Mouse (Mus musculus): ENCODE results near the gene Map4k3. TPM values are rescaled to one million over a fixed set of nuclear protein-coding genes. Genes with fewer than 3 reads are reported as not detected.

Map4k3 gene
- polyA plus RNA-seq, 1 experiment from 2014 or later = 33.3 TPM

GRCm38 (mm10) chr17:80620786-80621423, 107.4 kb downstream of the Map4k3 start:
- WGBS = 54% methylated on average over 5 of the region's 5 CpGs
- H3K4me3 ChIP-seq (ENCODE audit: low read depth, low read length) = no peak overlapping the region
- ATAC-seq (replicated peaks; ENCODE audit: low FRiP score, low TSS enrichment, low read depth) (0 out of 2 replicates have a peak, but pooled peaks have one; percentile 47), DNase-seq (ENCODE audit: low spot score) (peak; percentile 74)
- H3K4me2 ChIP-seq (ENCODE audit: low read length) = no peak overlapping the region
- no peaks in the 10 kb centered on the region for H3K9me3 ChIP-seq (ENCODE audit: control insufficient read depth, low read length)
- H3K36me3 ChIP-seq (ENCODE audit: control insufficient read depth, insufficient read depth, low read length) = peaks cover 27% of the 10 kb centered on the region
- H3K27me3 ChIP-seq (replicated peaks; ENCODE audit: control insufficient read depth, insufficient read depth, low read length) = no peaks in the 10 kb centered on the region
- H3K9ac ChIP-seq (ENCODE audit: low read length) = no peak overlapping the region
- no peaks in the 10 kb centered on the region for H3K4me1 ChIP-seq (replicated peaks; ENCODE audit: control insufficient read depth, insufficient read depth, low read length)
- no peak overlapping the region for H3K27ac ChIP-seq (ENCODE audit: low read depth)

GRCm38 (mm10) chr17:80619556-80619955, 108.7 kb downstream of the Map4k3 start:
- Histone ChIP-seq H3K9ac (ENCODE audit: low read length) (no peak overlapping the region), H3K9me3 (ENCODE audit: control insufficient read depth, low read length) (no peaks in the 10 kb centered on the region), H3K4me2 (ENCODE audit: low read length) (no peak overlapping the region), H3K27me3 (replicated peaks; ENCODE audit: control insufficient read depth, insufficient read depth, low read length) (no peaks in the 10 kb centered on the region), H3K4me3 (ENCODE audit: low read depth, low read length) (no peak overlapping the region), H3K4me1 (replicated peaks; ENCODE audit: control insufficient read depth, insufficient read depth, low read length) (no peaks in the 10 kb centered on the region), H3K36me3 (ENCODE audit: control insufficient read depth, insufficient read depth, low read length) (peaks cover 40% of the 10 kb centered on the region), H3K27ac (ENCODE audit: low read depth) (no peak overlapping the region)
- ATAC-seq (replicated peaks; ENCODE audit: low FRiP score, low TSS enrichment, low read depth) (no peak), DNase-seq (ENCODE audit: low spot score) (no peak)
- WGBS = 91% methylated on average over 13 of the region's 13 CpGs

DNA sequence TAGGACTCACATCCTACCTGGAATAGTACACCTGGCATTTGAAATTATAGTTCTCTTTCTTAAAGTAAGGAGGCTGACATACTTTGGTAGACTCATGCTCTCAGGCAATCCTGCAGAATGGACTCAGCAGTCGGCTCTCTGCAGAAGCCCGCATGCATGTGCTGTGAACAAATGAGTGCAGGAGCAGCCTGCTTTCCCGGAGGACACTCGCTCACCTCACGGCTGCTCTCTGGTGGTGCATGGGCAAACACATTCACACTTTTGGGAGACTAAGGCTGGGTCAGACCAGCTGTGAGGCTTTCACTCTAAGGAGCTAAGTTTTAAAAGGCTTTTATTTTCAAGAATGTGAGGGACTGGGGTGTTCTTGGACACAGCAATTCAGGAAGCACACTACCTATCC, 109.4 kb downstream of the Map4k3 start:
- ATAC-seq (replicated peaks; ENCODE audit: low FRiP score, low TSS enrichment, low read depth) = no peak
- Histone ChIP-seq H3K27ac (ENCODE audit: low read depth) (no peak overlapping the region), H3K36me3 (ENCODE audit: control insufficient read depth, insufficient read depth, low read length) (peaks cover 44% of the 10 kb centered on the region), H3K4me2 (ENCODE audit: low read length) (no peak overlapping the region), H3K4me3 (ENCODE audit: low read depth, low read length) (no peak overlapping the region), H3K9ac (ENCODE audit: low read length) (no peak overlapping the region), H3K4me1 (replicated peaks; ENCODE audit: control insufficient read depth, insufficient read depth, low read length) (no peaks in the 10 kb centered on the region), H3K9me3 (ENCODE audit: control insufficient read depth, low read length) (no peaks in the 10 kb centered on the region), H3K27me3 (replicated peaks; ENCODE audit: control insufficient read depth, insufficient read depth, low read length) (no peaks in the 10 kb centered on the region)
- no peak for DNase-seq (ENCODE audit: low spot score)
- 78% methylated on average over 5 of the region's 5 CpGs for WGBS

- ATAC-seq (replicated peaks; ENCODE audit: low FRiP score, low TSS enrichment, low read depth) (no peak), DNase-seq (ENCODE audit: low spot score) (peak; percentile 28)
- no peak overlapping the region for H3K4me3 ChIP-seq (ENCODE audit: low read depth, low read length)
- no peak overlapping the region for H3K9ac ChIP-seq (ENCODE audit: low read length)
- H3K27ac ChIP-seq (ENCODE audit: low read depth) = no peak overlapping the region
- 91% methylated on average over 6 of the region's 6 CpGs for WGBS
- no peaks in the 10 kb centered on the region for H3K4me1 ChIP-seq (replicated peaks; ENCODE audit: control insufficient read depth, insufficient read depth, low read length)
- 0 out of 2 replicates have a peak, but pooled peaks cover 4% of the 10 kb centered on the region for H3K9me3 ChIP-seq (ENCODE audit: control insufficient read depth, low read length)
- H3K27me3 ChIP-seq (replicated peaks; ENCODE audit: control insufficient read depth, insufficient read depth, low read length) = no peaks in the 10 kb centered on the region
- H3K4me2 ChIP-seq (ENCODE audit: low read length) = no peak overlapping the region
- H3K36me3 ChIP-seq (ENCODE audit: control insufficient read depth, insufficient read depth, low read length) = peaks cover 90% of the 10 kb centered on the region
These were observed 124.5 kb downstream of the Map4k3 start for GRCm38 (mm10) chr17:80603806-80604205.

GRCm38 (mm10) chr17:80603079-80603625, 125.1 kb downstream of the Map4k3 start:
- no peaks in the 10 kb centered on the region for H3K4me1 ChIP-seq (replicated peaks; ENCODE audit: control insufficient read depth, insufficient read depth, low read length)
- no peak overlapping the region for H3K9ac ChIP-seq (ENCODE audit: low read length)
- H3K27me3 ChIP-seq (replicated peaks; ENCODE audit: control insufficient read depth, insufficient read depth, low read length) = no peaks in the 10 kb centered on the region
- H3K4me2 ChIP-seq (ENCODE audit: low read length) = no peak overlapping the region
- WGBS = 94% methylated on average over 19 of the region's 19 CpGs
- H3K9me3 ChIP-seq (ENCODE audit: control insufficient read depth, low read length) = 0 out of 2 replicates have a peak, but pooled peaks cover 4% of the 10 kb centered on the region
- peaks cover 84% of the 10 kb centered on the region for H3K36me3 ChIP-seq (ENCODE audit: control insufficient read depth, insufficient read depth, low read length)
- no peak overlapping the region for H3K27ac ChIP-seq (ENCODE audit: low read depth)
- no peak overlapping the region for H3K4me3 ChIP-seq (ENCODE audit: low read depth, low read length)
- DNase-seq (ENCODE audit: low spot score) = peak; percentile 38
- no peak for ATAC-seq (replicated peaks; ENCODE audit: low FRiP score, low TSS enrichment, low read depth)

- Histone ChIP-seq H3K36me3 (ENCODE audit: control insufficient read depth, insufficient read depth, low read length) (peaks cover 84% of the 10 kb centered on the region), H3K4me1 (replicated peaks; ENCODE audit: control insufficient read depth, insufficient read depth, low read length) (no peaks in the 10 kb centered on the region), H3K27me3 (replicated peaks; ENCODE audit: control insufficient read depth, insufficient read depth, low read length) (no peaks in the 10 kb centered on the region), H3K27ac (ENCODE audit: low read depth) (no peak overlapping the region), H3K9ac (ENCODE audit: low read length) (no peak overlapping the region), H3K4me2 (ENCODE audit: low read length) (no peak overlapping the region), H3K4me3 (ENCODE audit: low read depth, low read length) (no peak overlapping the region), H3K9me3 (ENCODE audit: control insufficient read depth, low read length) (0 out of 2 replicates have a peak, but pooled peaks cover 4% of the 10 kb centered on the region)
- WGBS = 62% methylated on average over 13 of the region's 13 CpGs
- ATAC-seq (replicated peaks; ENCODE audit: low FRiP score, low TSS enrichment, low read depth) (no peak), DNase-seq (ENCODE audit: low spot score) (peak; percentile 63)
These were observed 126.9 kb downstream of the Map4k3 start for GRCm38 (mm10) chr17:80601371-80601770.

DNA sequence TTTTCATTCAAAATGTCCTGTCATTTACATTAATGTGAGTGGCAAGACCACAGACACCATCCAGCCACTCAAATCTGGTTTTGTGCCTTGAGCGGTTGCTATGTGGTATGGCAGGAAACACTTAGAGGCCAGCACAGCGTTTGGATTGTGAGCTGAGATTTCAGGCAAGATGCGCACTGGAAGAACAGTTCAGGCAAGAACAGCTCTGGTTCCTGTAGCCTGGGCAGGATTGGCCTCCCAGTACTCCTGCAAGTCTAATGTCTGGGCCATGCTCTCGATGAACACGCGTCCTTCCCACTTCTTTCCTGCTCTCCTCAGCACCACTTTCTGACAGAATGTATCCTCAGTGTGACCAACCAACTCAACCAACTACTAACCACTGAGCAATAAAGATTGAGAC, 145.2 kb downstream of the Map4k3 start:
- Histone ChIP-seq H3K9ac (ENCODE audit: low read length) (no peak overlapping the region), H3K36me3 (ENCODE audit: control insufficient read depth, insufficient read depth, low read length) (peaks cover 41% of the 10 kb centered on the region), H3K4me2 (ENCODE audit: low read length) (no peak overlapping the region), H3K4me1 (replicated peaks; ENCODE audit: control insufficient read depth, insufficient read depth, low read length) (no peaks in the 10 kb centered on the region), H3K27ac (ENCODE audit: low read depth) (no peak overlapping the region), H3K4me3 (ENCODE audit: low read depth, low read length) (no peak overlapping the region), H3K9me3 (ENCODE audit: control insufficient read depth, low read length) (no peaks in the 10 kb centered on the region), H3K27me3 (replicated peaks; ENCODE audit: control insufficient read depth, insufficient read depth, low read length) (no peaks in the 10 kb centered on the region)
- no peak for DNase-seq (ENCODE audit: low spot score)
- no peak for ATAC-seq (replicated peaks; ENCODE audit: low FRiP score, low TSS enrichment, low read depth)
- WGBS = 94% methylated on average over 6 of the region's 6 CpGs

DNA sequence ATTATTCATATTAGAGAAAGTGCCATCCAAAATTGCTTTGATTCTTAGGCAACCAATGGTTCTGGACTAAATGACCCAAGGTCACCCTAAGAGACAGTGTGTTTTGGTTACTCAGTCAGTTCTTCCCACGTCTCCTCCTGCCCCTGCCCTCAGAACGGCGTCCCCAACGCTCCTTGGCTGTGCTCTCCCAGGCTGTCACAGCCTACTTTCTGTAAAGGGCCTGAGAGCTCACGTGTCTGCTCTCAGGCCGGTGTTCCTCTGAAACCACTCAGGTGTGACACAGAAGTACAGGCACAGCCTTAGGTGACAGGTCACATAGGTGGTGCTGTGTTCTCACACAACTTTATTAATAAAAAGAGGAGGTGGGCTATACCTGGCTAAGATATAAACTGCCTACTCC, 148.4 kb downstream of the Map4k3 start:
- WGBS = 82% methylated on average over 6 of the region's 6 CpGs
- ATAC-seq (replicated peaks; ENCODE audit: low FRiP score, low TSS enrichment, low read depth) = no peak

GRCm38 (mm10) chr17:80579089-80579488, 149.2 kb downstream of the Map4k3 start:
- DNase-seq (ENCODE audit: low spot score) (no peak), ATAC-seq (replicated peaks; ENCODE audit: low FRiP score, low TSS enrichment, low read depth) (no peak)
- no peaks in the 10 kb centered on the region; the same call in 1 of the 2 replicates for H3K4me1 ChIP-seq (replicated peaks; ENCODE audit: control insufficient read depth, insufficient read depth, low read length)
- H3K27ac ChIP-seq (ENCODE audit: low read depth) = no peak overlapping the region
- no peak overlapping the region for H3K4me2 ChIP-seq (ENCODE audit: low read length)
- peaks cover 30% of the 10 kb centered on the region for H3K36me3 ChIP-seq (ENCODE audit: control insufficient read depth, insufficient read depth, low read length)
- H3K9ac ChIP-seq (ENCODE audit: low read length) = no peak overlapping the region
- H3K9me3 ChIP-seq (ENCODE audit: control insufficient read depth, low read length) = no peaks in the 10 kb centered on the region
- 94% methylated on average over 9 of the region's 9 CpGs for WGBS
- no peak overlapping the region for H3K4me3 ChIP-seq (ENCODE audit: low read depth, low read length)
- no peaks in the 10 kb centered on the region for H3K27me3 ChIP-seq (replicated peaks; ENCODE audit: control insufficient read depth, insufficient read depth, low read length)

More for the DNA sequence above, 148.4 kb downstream of the Map4k3 start:
- Histone ChIP-seq H3K36me3 (ENCODE audit: control insufficient read depth, insufficient read depth, low read length) (peaks cover 37% of the 10 kb centered on the region), H3K4me2 (ENCODE audit: low read length) (no peak overlapping the region), H3K4me1 (replicated peaks; ENCODE audit: control insufficient read depth, insufficient read depth, low read length) (no peaks in the 10 kb centered on the region; the same call in 1 of the 2 replicates), H3K27me3 (replicated peaks; ENCODE audit: control insufficient read depth, insufficient read depth, low read length) (no peaks in the 10 kb centered on the region), H3K9ac (ENCODE audit: low read length) (no peak overlapping the region), H3K4me3 (ENCODE audit: low read depth, low read length) (no peak overlapping the region), H3K27ac (ENCODE audit: low read depth) (no peak overlapping the region), H3K9me3 (ENCODE audit: control insufficient read depth, low read length) (no peaks in the 10 kb centered on the region)
- DNase-seq (ENCODE audit: low spot score) = no peak
